In the genomic region with DNA sequence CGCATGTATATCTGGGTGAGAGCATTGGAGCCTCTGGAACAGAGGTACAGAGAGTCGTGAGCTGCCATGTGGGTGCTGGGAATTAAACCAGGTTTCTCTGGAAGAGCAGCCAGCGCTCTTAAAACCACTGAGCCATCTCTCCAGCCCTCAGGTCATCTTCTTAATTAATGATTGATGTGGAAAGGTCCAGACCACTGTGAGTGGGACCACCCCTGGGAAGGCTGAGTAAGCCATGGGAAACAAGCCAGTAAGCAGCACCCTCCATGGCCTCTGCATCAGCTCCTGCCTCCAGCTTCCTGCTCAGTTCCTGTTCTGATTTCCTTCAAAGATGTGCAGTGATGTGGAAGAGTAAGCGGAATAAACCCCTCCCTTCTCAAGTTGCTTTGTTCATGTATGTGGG, we compare ENCODE assay signal across 30 mouse cellular contexts. TPM values are rescaled to one million over a fixed set of nuclear protein-coding genes. Genes with fewer than 3 reads are reported as not detected.
DNase-seq lines count a peak whose midpoint lies in the region; ATAC-seq and TF ChIP-seq lines count a peak whose summit lies in the region.
"Had no signal": no experiment of that assay in that cellular context is flagged by ENCODE, and none has a peak within 500 bp of the region (broad histone marks: within the 10 kb centered on the region; RNA-seq: fewer than 3 reads in every experiment).

No protein-coding gene starts in this region.

- no peak for TF ChIP-seq CTCF in kidney, postnatal 0 days (IDR thresholded peaks at IDR 0.05; ENCODE audit: low read depth)

- peak; percentile 60 for ATAC-seq in kidney, postnatal 0 days (replicated peaks; ENCODE audit: low FRiP score, low read depth)
- ATAC-seq in midbrain, embryonic 16.5 days: no peak
- ATAC-seq in midbrain, embryonic 11.5 days (ENCODE audit: low FRiP score): no peak
- ATAC-seq in liver, embryonic 16.5 days (ENCODE audit: low read depth): no peak
- ATAC-seq: forebrain, embryonic 14.5 days; hindbrain, postnatal 0 days; intestine, embryonic 15.5 days had no signal

- H3K9ac ChIP-seq in kidney, postnatal 0 days (ENCODE audit: low read depth, low read length): no peak overlapping the region
- no peak overlapping the region for H3K9ac ChIP-seq in midbrain, embryonic 16.5 days (ENCODE audit: low read depth, low read length)
- H3K9ac ChIP-seq in midbrain, embryonic 11.5 days (ENCODE audit: low read length): no peak overlapping the region
- no peak overlapping the region for H3K9ac ChIP-seq in liver, embryonic 16.5 days (ENCODE audit: low read depth, low read length)
- H3K9ac ChIP-seq: embryonic facial prominence, embryonic 12.5 days; hindbrain, embryonic 12.5 days; intestine, embryonic 15.5 days; neural tube, embryonic 12.5 days had no signal

- DNase-seq in kidney, postnatal 0 days (ENCODE audit: low spot score): no peak
- DNase-seq in kidney, adult 9 months: no peak
- no peak for DNase-seq in midbrain, embryonic 11.5 days (ENCODE audit: low spot score, missing footprints)
- peak; percentile 38 to 51 for DNase-seq in kidney, postnatal 36 days
- DNase-seq in embryo, embryonic 10.5 days (ENCODE audit: low spot score): no peak
- DNase-seq: adrenal gland, postnatal 10 days; B cell, adult 2 months; cerebellum, adult 8-10 months; cerebellum, postnatal 36 days; embryo, embryonic 11 days; gastrocnemius, postnatal 14 days; heart, adult 11 months; heart, postnatal 36 days; layer of hippocampus, postnatal 36 days; left cerebral cortex, postnatal 4 days; lung, postnatal 10 days; thymus, postnatal 4 days had no signal

- no peaks in the 10 kb centered on the region for H3K36me3 ChIP-seq in kidney, postnatal 0 days (ENCODE audit: insufficient read depth, low read length)
- H3K36me3 ChIP-seq in midbrain, embryonic 16.5 days (ENCODE audit: control insufficient read depth, insufficient read depth, low read length): no peaks in the 10 kb centered on the region
- no peaks in the 10 kb centered on the region for H3K36me3 ChIP-seq in midbrain, embryonic 11.5 days (ENCODE audit: control insufficient read depth, insufficient read depth, low read length)
- H3K36me3 ChIP-seq in liver, embryonic 16.5 days (ENCODE audit: control insufficient read depth, insufficient read depth): no peaks in the 10 kb centered on the region
- H3K36me3 ChIP-seq: hindbrain, embryonic 12.5 days; intestine, embryonic 15.5 days; neural tube, embryonic 12.5 days had no signal

- H3K4me2 ChIP-seq in kidney, postnatal 0 days (ENCODE audit: low read length): no peak overlapping the region
- 0 out of 2 replicates have a peak overlapping the region, but pooled peaks have one; percentile 13 for H3K4me2 ChIP-seq in midbrain, embryonic 16.5 days (ENCODE audit: low read length)
- no peak overlapping the region for H3K4me2 ChIP-seq in midbrain, embryonic 11.5 days
- peak overlapping the region; percentile 12; the same call in 1 of the 2 replicates for H3K4me2 ChIP-seq in liver, embryonic 16.5 days (ENCODE audit: low read depth, low read length)
- H3K4me2 ChIP-seq: embryonic facial prominence, embryonic 12.5 days; heart, embryonic 11.5 days; hindbrain, embryonic 12.5 days; intestine, embryonic 15.5 days; neural tube, embryonic 12.5 days had no signal

- peak overlapping the region; percentile 36; the same call in 1 of the 2 replicates for H3K27ac ChIP-seq in kidney, postnatal 0 days
- peak overlapping the region; percentile 54; the same call in 1 of the 2 replicates for H3K27ac ChIP-seq in midbrain, embryonic 16.5 days (ENCODE audit: low read length)
- H3K27ac ChIP-seq in midbrain, embryonic 11.5 days (ENCODE audit: low read depth, low read length): no peak overlapping the region
- H3K27ac ChIP-seq in liver, embryonic 16.5 days (ENCODE audit: low read length): 0 out of 2 replicates have a peak overlapping the region, but pooled peaks have one; percentile 10
- H3K27ac ChIP-seq: embryonic facial prominence, embryonic 12.5 days; hindbrain, embryonic 12.5 days; hindbrain, postnatal 0 days; intestine, embryonic 15.5 days; macrophage; neural tube, embryonic 12.5 days had no signal

- no peaks in the 10 kb centered on the region for H3K9me3 ChIP-seq in kidney, postnatal 0 days (replicated peaks; ENCODE audit: low read length)
- no peaks in the 10 kb centered on the region for H3K9me3 ChIP-seq in midbrain, embryonic 16.5 days (replicated peaks; ENCODE audit: control insufficient read depth, low read length, poor library complexity, severe bottlenecking)
- H3K9me3 ChIP-seq in midbrain, embryonic 11.5 days (ENCODE audit: control insufficient read depth, low read length): no peaks in the 10 kb centered on the region
- no peaks in the 10 kb centered on the region for H3K9me3 ChIP-seq in liver, embryonic 16.5 days (replicated peaks; ENCODE audit: control insufficient read depth, low read length)
- H3K9me3 ChIP-seq: embryonic facial prominence, embryonic 12.5 days; hindbrain, embryonic 12.5 days; intestine, embryonic 15.5 days; neural tube, embryonic 12.5 days had no signal

- WGBS in kidney, postnatal 0 days: 32% methylated on average over 4 of the region's 4 CpGs
- 57% methylated on average over 4 of the region's 4 CpGs for WGBS in midbrain, embryonic 16.5 days
- 67% methylated on average over 4 of the region's 4 CpGs for WGBS in midbrain, embryonic 11.5 days
- 44% methylated on average over 4 of the region's 4 CpGs for WGBS in liver, embryonic 16.5 days (ENCODE audit: insufficient replicate concordance)

- peaks cover 8% of the 10 kb centered on the region for H3K4me1 ChIP-seq in kidney, postnatal 0 days (replicated peaks; ENCODE audit: insufficient read depth, low read length)
- peaks cover 22% of the 10 kb centered on the region for H3K4me1 ChIP-seq in midbrain, embryonic 16.5 days (ENCODE audit: control insufficient read depth, insufficient read depth, low read length)
- H3K4me1 ChIP-seq in midbrain, embryonic 11.5 days (ENCODE audit: control insufficient read depth, insufficient read depth, low read length): peaks cover 12% of the 10 kb centered on the region
- peaks cover 35% of the 10 kb centered on the region for H3K4me1 ChIP-seq in liver, embryonic 16.5 days (ENCODE audit: control insufficient read depth, low read depth, low read length)

- no peaks in the 10 kb centered on the region for H3K27me3 ChIP-seq in kidney, postnatal 0 days (ENCODE audit: insufficient read depth, low read length)
- H3K27me3 ChIP-seq in midbrain, embryonic 16.5 days (ENCODE audit: control insufficient read depth, insufficient read depth, low read depth, low read length): peaks cover 5% of the 10 kb centered on the region; the same call in 1 of the 2 replicates
- H3K27me3 ChIP-seq in midbrain, embryonic 11.5 days (ENCODE audit: control insufficient read depth, insufficient read depth, low read length): peaks cover 10% of the 10 kb centered on the region
- no peaks in the 10 kb centered on the region for H3K27me3 ChIP-seq in liver, embryonic 16.5 days (ENCODE audit: control insufficient read depth, insufficient read depth, low read depth, low read length)
- H3K27me3 ChIP-seq: intestine, embryonic 15.5 days had no signal

- H3K4me3 ChIP-seq in kidney, postnatal 0 days (replicated peaks; ENCODE audit: low read depth, low read length): no peak overlapping the region
- H3K4me3 ChIP-seq in midbrain, embryonic 16.5 days (ENCODE audit: low read depth, low read length): no peak overlapping the region
- no peak overlapping the region for H3K4me3 ChIP-seq in midbrain, embryonic 11.5 days (ENCODE audit: low read depth, low read length)
- no peak overlapping the region for H3K4me3 ChIP-seq in liver, embryonic 16.5 days (ENCODE audit: low read depth, low read length)
- H3K4me3 ChIP-seq: embryonic facial prominence, embryonic 12.5 days; hindbrain, embryonic 12.5 days; intestine, embryonic 15.5 days; neural tube, embryonic 12.5 days had no signal

RNA-seq across cellular contexts. Expression of a gene that starts 4.7 kb away (rescaled TPM):
- 4.0 and 4.3 TPM in 2 replicates for polyA plus RNA-seq in kidney, postnatal 0 days (2015; fragmentation: Nextera tagmentation; extraction: Ambion mirVana)
- 18.2 and 20.9 TPM in 2 replicates for polyA plus RNA-seq in midbrain, embryonic 16.5 days (2015; fragmentation: Nextera tagmentation; extraction: Ambion mirVana)
- 1.0 and 1.4 TPM in 2 replicates for polyA plus RNA-seq in midbrain, embryonic 11.5 days (2014; fragmentation: Nextera tagmentation; extraction: Ambion mirVana)
- 0.25 and 0.30 TPM in 2 replicates for polyA plus RNA-seq in liver, embryonic 16.5 days (2015; fragmentation: Nextera tagmentation; extraction: Ambion mirVana)
- polyA plus RNA-seq: liver, adult 2 months had no signal

RNA-seq across cellular contexts. Expression of a gene that starts 4.8 kb away (rescaled TPM):
- polyA plus RNA-seq in kidney, postnatal 0 days (2015; fragmentation: Nextera tagmentation; extraction: Ambion mirVana): 43.7 and 43.8 TPM in 2 replicates
- 26.5 and 30.7 TPM in 2 replicates for polyA plus RNA-seq in midbrain, embryonic 16.5 days (2015; fragmentation: Nextera tagmentation; extraction: Ambion mirVana)
- 18.8 and 19.6 TPM in 2 replicates for polyA plus RNA-seq in midbrain, embryonic 11.5 days (2014; fragmentation: Nextera tagmentation; extraction: Ambion mirVana)
- polyA plus RNA-seq in liver, embryonic 16.5 days (2015; fragmentation: Nextera tagmentation; extraction: Ambion mirVana): 26.4 and 26.5 TPM in 2 replicates

RNA-seq across cellular contexts. Expression of a gene that starts 18.4 kb away (rescaled TPM):
- 0.11 and 0.20 TPM in 2 replicates for polyA plus RNA-seq in kidney, postnatal 0 days (2015; fragmentation: Nextera tagmentation; extraction: Ambion mirVana)
- polyA plus RNA-seq in midbrain, embryonic 16.5 days (2015; fragmentation: Nextera tagmentation; extraction: Ambion mirVana): not detected in 2 replicates
- 0.07 TPM in 1 of 2 replicates, not detected in the other for polyA plus RNA-seq in midbrain, embryonic 11.5 days (2014; fragmentation: Nextera tagmentation; extraction: Ambion mirVana)
- 0.08 and 0.18 TPM in 2 replicates for polyA plus RNA-seq in liver, embryonic 16.5 days (2015; fragmentation: Nextera tagmentation; extraction: Ambion mirVana)
- polyA plus RNA-seq: forebrain, embryonic 14.5 days; hindbrain, embryonic 12.5 days; hindbrain, postnatal 0 days; midbrain, postnatal 0 days; neural tube, embryonic 12.5 days had no signal

RNA-seq across cellular contexts. Expression of a gene that starts 44.2 kb away (rescaled TPM):
- polyA plus RNA-seq in kidney, postnatal 0 days (2015; fragmentation: Nextera tagmentation; extraction: Ambion mirVana): 0.68 and 0.88 TPM in 2 replicates
- polyA plus RNA-seq in midbrain, embryonic 16.5 days (2015; fragmentation: Nextera tagmentation; extraction: Ambion mirVana): 0.36 and 0.45 TPM in 2 replicates
- 0.76 and 0.83 TPM in 2 replicates for polyA plus RNA-seq in midbrain, embryonic 11.5 days (2014; fragmentation: Nextera tagmentation; extraction: Ambion mirVana)
- polyA plus RNA-seq in liver, embryonic 16.5 days (2015; fragmentation: Nextera tagmentation; extraction: Ambion mirVana): 0.05 TPM in 1 of 2 replicates, not detected in the other
- polyA plus RNA-seq: liver, adult 2 months; macrophage; myocyte had no signal

RNA-seq across cellular contexts. Expression of a gene that starts 46.1 kb away (rescaled TPM):
- 58.4 and 63.6 TPM in 2 replicates for polyA plus RNA-seq in kidney, postnatal 0 days (2015; fragmentation: Nextera tagmentation; extraction: Ambion mirVana)
- 66.1 and 66.9 TPM in 2 replicates for polyA plus RNA-seq in midbrain, embryonic 16.5 days (2015; fragmentation: Nextera tagmentation; extraction: Ambion mirVana)
- 91.9 and 101 TPM in 2 replicates for polyA plus RNA-seq in midbrain, embryonic 11.5 days (2014; fragmentation: Nextera tagmentation; extraction: Ambion mirVana)
- polyA plus RNA-seq in liver, embryonic 16.5 days (2015; fragmentation: Nextera tagmentation; extraction: Ambion mirVana): 35.4 and 40.8 TPM in 2 replicates

Comparison
In these comparisons a context has a peak if more than half of its experiments do, and no peak if none do; other contexts are left out.
1. DNase-seq: peak in kidney, postnatal 36 days (2 of 2); none in kidney, postnatal 0 days (single experiment), kidney, adult 9 months (single experiment), midbrain, embryonic 11.5 days (single experiment) and embryo, embryonic 10.5 days (single experiment).
2. H3K4me2 ChIP-seq: peak in midbrain, embryonic 16.5 days (single experiment) and liver, embryonic 16.5 days (single experiment); none in kidney, postnatal 0 days (single experiment) and midbrain, embryonic 11.5 days (single experiment).